Mouse (Mus musculus): ENCODE measurements at regions not wholly inside any gene's neighbourhood (a gene's known extent, or its start where the extent isn't known, plus 50 kb on each side); places are given as distances from the start of the nearest gene placed in this dataset.

DNA sequence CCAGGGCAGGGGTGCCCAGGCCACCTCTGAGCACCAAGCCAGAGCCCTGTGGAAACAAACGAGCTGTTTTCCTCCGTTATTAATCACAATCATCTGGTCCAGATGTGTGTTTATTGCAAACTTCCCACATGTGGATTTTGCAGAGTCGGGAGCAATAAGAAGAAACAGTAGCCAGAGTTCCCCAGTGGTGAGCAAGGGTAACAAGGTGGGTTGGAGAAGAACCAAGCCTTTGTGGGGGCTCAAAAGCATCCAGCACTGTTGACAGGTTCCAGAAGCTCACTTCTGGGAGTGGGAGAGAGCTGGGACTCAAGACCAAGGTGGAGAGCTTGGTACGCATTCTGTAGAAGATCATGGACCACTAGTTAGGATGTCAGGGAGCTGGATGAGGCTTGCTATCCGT lies 63.6 kb downstream of the Hif1an start:
- no peak for DNase-seq

GRCm38 (mm10) chr19:44629705-44630104 lies 67.1 kb downstream of the Hif1an start:
- no peak for DNase-seq

DNA sequence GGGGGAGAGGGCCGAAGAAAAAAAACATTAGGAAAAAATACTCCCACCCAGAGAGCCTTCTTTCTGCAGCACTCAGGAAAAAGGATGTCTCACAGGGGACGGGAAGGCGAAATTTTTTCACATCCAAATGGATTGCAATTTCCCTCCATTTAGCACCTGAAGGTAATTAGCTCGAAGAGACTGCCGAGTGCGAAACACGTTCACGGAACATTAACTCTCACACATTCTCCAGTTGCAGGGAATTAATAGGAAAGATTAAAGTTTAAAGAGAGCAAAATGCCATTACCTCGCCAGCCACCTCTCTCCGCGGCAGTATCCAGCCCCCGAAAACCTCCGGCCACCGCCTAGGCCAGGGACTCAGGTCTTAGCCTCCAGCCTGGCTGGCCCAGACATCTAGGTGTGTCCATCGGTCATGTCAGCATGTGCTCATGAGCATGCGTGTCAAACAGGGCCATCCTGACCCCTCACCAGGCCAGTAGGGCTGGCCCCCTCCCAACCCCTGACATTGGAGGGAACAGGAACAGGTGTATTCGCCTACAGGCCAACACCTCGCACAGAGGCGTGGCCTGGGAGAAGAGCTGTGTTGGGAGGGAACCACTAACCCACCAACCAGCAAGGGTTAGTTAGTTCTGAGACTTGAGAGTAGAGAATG lies 68.8 kb downstream of the Hif1an start:
- no peak for DNase-seq

DNA sequence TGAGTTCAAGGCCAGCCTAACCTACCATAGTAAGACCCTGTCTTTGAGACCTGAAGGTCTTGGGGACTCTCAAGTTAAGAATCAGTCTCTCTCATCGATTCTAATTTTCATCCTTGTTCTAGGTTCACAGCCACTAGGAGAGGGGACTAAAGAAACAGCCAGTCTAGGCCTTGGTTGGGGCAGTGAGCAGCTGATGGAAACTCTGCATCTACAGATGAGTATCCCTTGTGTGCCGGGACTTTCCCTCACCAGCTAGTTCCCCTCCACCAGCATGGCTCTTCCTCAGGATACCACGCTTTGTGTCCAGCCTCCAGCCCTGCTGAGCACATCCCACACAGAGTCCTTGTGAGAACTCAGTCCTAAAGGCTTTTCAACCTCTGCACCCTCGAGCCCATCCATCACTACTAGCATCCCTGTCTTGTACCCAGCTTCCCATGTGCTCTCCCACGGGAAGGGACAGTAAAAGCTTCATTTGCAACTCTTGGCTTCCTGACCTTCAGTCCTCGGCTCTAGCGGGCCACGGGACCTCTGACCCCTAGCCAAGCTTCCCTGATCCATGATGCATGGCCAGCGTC lies 74.6 kb downstream of the Hif1an start:
- DNase-seq = no peak

GRCm38 (mm10) chr19:44640021-44640420 lies 77.4 kb downstream of the Hif1an start:
- peak in 1 of 2 experiments; percentile 6 for DNase-seq

DNA sequence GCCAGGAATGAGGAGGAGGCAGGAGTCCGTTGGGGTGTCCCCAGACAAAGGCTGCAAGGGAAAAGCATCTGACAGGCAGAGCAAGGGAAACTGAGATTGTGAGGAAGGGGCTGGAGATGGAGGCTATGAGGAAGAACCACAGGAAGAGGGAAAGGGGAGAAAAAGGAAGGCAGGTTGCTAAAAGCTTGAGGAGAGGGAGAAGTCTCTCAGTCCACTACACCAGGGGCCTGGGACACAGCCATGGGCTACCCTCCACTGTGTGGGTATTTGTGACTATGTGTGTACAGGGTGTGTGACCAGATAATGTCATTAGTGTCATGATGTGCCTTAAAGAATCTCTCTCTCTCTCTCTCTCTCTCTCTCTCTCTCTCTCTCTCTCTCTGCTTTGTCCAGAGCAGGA lies 77.9 kb downstream of the Hif1an start:
- no peak for DNase-seq

- DNase-seq = no peak
Observed at GRCm38 (mm10) chr19:44642294-44642693, 79.6 kb downstream of the Hif1an start.

GRCm38 (mm10) chr19:44644376-44644775 lies 81.7 kb downstream of the Hif1an start:
- no peak for DNase-seq

GRCm38 (mm10) chr19:44644929-44645328 lies 82.3 kb downstream of the Hif1an start:
- DNase-seq = no peak

DNA sequence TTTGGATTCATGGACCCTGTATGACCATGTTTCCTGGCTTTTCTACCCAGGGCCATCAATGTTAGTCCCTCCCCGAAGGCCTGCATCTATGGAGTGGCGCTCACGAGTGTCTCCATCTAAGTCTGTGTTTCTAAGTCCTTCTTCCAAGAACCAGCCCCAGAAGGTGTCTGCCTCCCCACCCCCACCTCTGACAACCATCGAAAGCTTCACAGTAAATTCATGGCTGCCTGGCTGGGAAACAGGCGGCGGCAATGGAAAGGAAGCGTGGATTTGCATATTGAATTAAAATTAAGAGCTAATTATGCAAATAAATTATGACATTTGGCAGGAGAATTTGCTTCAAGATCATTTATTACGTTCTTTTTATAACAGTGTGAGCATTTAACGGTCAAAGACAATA lies 83.9 kb downstream of the Hif1an start:
- DNase-seq = no peak

GRCm38 (mm10) chr19:44649206-44649605 lies 86.6 kb downstream of the Hif1an start:
- no peak for DNase-seq

DNA sequence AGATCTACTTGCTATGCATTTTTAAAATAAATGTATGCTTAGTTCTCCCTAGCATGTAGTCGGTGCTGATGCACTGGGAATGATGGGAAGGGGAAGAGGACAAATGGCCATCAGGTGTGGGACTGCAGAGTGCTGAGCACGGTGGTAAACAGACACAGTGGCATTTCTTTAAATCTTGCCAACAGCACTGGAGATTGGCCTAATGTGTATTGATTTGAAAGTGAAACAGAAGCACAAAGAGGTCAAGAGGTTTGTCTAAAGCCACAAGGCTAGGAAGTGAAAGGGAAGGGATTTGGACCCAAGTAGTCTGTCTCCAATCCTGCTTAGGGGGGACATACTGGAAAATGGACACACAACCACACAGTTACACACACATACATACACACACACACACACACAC lies 88.2 kb downstream of the Hif1an start:
- DNase-seq = no peak

DNA sequence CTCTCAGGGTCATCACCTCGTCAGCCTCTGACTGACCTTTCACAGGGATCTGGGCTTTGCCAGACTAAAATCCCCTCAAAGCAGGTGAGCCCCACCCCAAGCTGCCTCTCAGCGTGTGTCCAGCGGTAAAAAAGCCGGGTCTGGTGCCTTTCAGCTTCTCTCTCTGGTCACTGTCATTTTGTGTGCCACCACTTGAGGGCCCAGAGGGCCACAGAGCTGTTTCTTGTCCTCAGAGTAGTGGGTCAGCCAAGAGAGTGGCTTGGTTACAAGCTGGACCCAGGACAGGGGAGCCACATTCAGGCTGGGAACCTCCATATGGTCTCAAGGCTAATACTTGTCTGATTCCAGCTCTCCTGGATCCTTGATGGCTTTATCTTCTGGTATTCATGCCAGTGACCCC lies 89.0 kb downstream of the Hif1an start:
- peak in 1 of 2 experiments; percentile 26 for DNase-seq

DNA sequence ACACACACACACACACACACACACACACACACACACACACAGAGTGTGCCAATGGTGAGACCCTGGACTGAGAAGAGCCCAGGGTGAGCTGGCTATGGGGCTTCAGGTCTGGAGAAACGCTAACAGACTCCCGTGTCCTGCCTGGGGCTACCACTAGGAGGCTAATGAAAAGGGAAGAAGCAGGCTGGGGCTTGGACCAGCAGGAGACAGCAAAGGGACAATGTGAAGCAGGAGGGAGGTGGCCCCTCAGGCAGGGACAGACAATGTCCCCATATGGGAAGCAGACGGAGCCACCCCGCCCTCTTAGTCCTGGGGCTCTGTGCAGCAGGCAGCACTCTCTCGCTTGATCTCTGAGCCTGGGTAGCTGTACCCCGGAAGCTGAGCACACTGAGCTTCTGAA lies 93.1 kb downstream of the Hif1an start:
- DNase-seq = peak; percentile 15 to 39

DNA sequence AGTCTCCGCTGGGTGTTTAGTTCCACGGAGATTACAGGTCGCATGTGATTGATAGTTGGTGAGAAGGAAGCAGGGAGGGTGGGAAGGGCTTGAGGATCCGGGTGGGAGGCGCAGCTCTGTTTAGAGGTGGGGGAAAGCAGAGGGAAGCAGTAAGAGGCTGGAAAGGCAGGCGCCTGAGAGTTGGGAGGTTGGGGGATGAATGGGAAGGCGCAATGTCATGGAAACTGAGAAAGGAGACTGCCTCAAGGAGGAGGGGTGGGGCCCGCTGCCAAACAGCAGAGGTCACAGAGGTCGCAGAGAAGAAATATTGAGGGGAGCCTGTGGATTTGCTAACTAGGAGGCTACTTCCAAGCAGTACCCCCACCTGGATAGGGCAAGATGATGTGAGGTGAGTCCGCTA lies 96.5 kb upstream of the Pax2 start:
- no peak for DNase-seq

DNA sequence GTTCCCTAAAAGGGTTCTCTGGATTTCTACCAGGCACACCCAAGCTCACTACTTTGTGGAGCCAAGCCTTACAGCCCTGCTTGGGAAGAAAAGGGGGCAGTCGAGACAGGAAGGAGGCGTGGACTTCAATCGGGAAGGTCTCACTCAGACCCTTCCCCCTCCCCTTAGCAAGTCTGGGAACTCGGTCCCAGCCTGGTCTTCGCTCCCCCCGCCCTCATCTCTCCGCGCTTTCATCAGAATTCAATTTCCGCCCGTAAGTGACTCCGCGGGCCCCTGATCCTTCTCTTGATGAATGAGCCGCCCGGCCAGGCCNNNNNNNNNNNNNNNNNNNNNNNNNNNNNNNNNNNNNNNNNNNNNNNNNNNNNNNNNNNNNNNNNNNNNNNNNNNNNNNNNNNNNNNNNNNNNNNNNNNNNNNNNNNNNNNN lies 86.3 kb upstream of the Pax2 start:
- DNase-seq = no peak

DNA sequence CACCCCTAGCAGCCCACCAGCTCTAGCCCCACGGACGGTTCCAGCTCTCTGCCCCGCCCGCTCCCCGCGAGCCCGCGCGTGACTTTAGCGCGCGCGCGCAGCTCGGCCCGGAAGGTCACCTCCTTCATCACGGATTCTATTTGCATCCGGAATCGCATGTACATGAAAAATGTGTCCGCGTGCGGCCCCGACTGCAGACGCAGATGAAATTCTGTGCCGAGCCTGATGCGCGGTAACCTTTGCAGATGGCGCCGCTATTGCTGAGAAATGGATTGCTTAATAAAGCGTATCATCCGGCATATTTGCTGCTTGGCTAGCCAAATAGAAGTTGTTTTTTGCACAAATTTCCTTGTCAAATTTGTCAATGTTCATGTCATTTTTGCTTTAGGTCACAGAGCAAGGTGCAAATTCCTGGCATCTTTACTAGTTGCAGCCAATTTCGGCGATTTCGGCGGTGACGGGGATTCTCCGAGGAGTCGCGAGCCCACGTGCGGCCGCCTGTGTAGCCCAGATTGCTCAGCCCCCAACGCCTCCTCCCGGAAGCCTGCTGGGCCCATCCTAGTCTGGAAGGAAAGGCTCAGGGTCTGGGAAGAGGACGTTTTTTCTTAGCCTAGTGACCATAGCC lies 81.1 kb upstream of the Pax2 start:
- peak; percentile 11 to 22 for DNase-seq

GRCm38 (mm10) chr19:44676555-44677120 lies 79.2 kb upstream of the Pax2 start:
- no peak for DNase-seq

- no peak for DNase-seq
Observed at GRCm38 (mm10) chr19:44677295-44677694, 78.5 kb upstream of the Pax2 start.

DNA sequence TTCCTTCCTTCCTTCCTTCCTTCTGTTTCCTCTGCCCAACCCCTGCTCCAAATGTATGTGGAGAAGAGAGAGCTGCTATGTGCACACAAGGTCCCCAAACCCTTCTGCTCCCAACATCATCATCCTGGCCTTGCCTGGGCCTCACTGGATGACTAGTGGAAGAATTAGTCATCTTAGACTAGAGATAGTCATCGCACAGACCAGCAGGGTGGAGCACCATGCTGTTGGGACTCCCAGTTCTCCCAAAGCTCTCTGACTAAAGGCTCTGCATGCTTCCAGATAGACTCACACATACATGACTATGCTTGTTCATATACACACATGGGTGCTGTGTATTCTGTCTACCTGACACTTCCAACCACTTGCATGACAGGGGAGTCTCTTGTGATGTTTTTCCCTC lies 77.2 kb upstream of the Pax2 start:
- DNase-seq = no peak

DNA sequence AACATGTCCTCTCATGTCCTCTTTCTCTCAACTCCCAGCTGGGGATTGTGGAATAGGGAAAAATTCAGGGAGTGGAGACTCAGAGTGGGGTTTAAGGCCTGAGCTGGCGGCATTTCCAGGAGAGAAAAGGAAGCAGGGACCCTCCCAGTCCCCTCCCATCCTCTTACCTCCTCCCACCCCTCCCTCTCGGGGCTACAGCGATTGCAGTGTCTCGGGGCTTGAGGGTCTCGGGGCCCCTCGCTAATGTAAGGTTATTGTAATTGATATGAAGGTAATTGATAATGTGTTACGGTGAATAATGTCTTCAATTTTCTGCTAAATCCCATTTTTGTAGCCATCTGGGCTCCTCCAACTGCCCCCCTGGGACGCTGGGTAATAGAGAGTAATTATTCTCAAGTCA lies 74.2 kb upstream of the Pax2 start:
- DNase-seq = no peak

DNA sequence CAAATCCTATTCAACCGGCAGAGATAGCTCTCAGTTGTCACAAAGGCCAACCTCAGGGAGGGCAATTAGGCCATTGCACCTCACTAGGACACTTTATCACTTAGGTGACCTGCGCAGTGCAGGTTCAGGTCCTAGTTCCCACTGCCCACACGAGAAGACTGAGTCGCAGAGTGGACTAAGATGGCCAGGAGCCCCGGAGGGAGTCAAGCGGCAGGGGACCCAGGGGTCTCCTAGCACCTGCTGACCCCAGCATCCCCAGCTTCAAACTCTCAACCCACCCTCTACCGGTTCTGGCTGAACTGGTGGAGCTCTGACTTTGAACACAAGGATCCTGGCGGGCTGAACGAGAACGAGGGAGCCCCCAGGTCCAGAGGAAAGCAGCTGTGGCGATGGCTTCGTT lies 72.7 kb upstream of the Pax2 start:
- no peak for DNase-seq

DNA sequence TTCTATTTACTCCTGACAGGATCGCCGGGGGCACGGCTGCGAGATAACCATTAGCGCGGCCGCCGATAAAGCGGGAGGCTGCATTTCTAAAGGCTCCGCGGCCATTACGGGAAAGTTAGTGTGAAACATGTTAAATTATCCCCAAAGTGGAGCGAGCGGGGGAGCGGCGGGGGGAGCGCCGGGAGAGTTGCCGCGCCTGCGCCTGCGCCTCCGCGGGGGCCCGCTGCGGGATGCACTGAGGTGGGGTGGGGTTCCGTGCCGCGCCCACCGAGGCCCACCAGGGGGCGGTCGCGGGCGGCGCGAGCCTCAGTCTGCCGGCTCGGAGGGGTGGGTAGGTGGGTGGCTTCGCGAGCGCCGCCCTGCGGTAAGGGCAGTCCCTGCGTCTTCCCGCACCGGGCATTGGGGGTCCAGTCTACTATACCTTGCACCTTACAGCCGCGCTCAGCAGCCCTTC lies 71.8 kb upstream of the Pax2 start:
- DNase-seq = peak; percentile 10 to 35

DNA sequence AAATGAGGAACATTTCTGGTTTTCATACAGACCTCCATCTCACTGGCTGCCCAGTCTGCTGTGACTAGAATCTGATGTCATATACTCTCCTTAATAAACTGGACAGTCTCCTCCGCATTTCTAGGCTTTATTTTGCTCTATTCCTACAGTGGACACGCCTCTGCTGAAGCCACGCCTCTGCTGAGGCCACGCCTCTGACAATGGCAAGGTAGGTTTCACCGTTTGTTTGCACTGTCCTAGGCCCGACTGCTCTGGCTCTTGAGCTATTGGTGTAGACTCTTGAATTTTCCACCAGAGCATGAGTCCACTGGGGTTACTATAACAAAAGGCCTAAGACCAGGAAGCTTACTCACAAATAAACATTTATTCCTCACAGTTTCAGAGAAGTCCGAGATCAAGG lies 69.8 kb upstream of the Pax2 start:
- DNase-seq = no peak
